Mouse (Mus musculus) CH12.LX (cell line): ENCODE data around the gene Pou2f1. TPM values are rescaled to one million over a fixed set of nuclear protein-coding genes. Genes with fewer than 3 reads are reported as not detected.

ENCODE experiments used
- DNase-seq: peaks from one replicate; pipeline ENCODE4 v3.0.0-alpha.2; 2013; ENCODE audit errors: extremely low read depth
- H3K27ac ChIP-seq: 2 replicates; pipeline ENCODE4 v1.5.1; 2012; ENCODE audit warnings: low read depth, mild to moderate bottlenecking, control low read depth, moderate library complexity; ENCODE audit not compliant: insufficient read depth
- H3K27me3 ChIP-seq: replicated peaks from 2 replicates; pipeline ENCODE3; 2012; ENCODE audit warnings: inconsistent platforms
- H3K36me3 ChIP-seq, 2 experiments: replicated peaks in 1 of 2; 2 replicates each; pipeline versions ENCODE3 to v1.6.1; 2012; ENCODE audit warnings: inconsistent platforms in 1 of 2, low read length in 1 of 2, mild to moderate bottlenecking in 1 of 2, mixed read lengths in 1 of 2, moderate library complexity in 1 of 2; ENCODE audit not compliant: control insufficient read depth in 1 of 2, insufficient read depth in 1 of 2
- H3K4me1 ChIP-seq, 2 experiments: 2 replicates each; pipeline ENCODE4 v1.6.1; 2012; ENCODE audit warnings: inconsistent platforms in 1 of 2, moderate library complexity in 1 of 2; ENCODE audit not compliant: insufficient read depth in 2 of 2, control insufficient read depth in 1 of 2
- H3K4me2 ChIP-seq: 2 replicates; pipeline ENCODE4 v1.6.1; 2012; ENCODE audit warnings: low read depth, mild to moderate bottlenecking, control low read depth; ENCODE audit not compliant: poor library complexity, insufficient read depth, severe bottlenecking
- H3K4me3 ChIP-seq, 3 experiments: fragments of 150-350 bp in 1 of 3; sonication (generic) in 1 of 3; replicated peaks in 1 of 3; 2 replicates each; pipeline versions ENCODE3 to v1.5.1; 2011 to 2012; ENCODE audit warnings: low read depth in 2 of 3, low read length in 2 of 3, mild to moderate bottlenecking in 2 of 3, moderate library complexity in 2 of 3, control low read depth in 1 of 3, improper control_type of control experiment in 1 of 3, inconsistent platforms in 1 of 3, mixed read lengths in 1 of 3; ENCODE audit not compliant: poor library complexity in 1 of 3
- H3K79me2 ChIP-seq: replicated peaks from 2 replicates; pipeline ENCODE4 v1.6.1; 2012; ENCODE audit warnings: mild to moderate bottlenecking, moderate library complexity; ENCODE audit not compliant: control insufficient read depth, poor library complexity, insufficient read depth, severe bottlenecking; ENCODE audit errors: extremely low read depth
- H3K9ac ChIP-seq: 2 replicates; pipeline ENCODE4 v1.6.1; 2012; ENCODE audit warnings: low read depth, mild to moderate bottlenecking, control low read depth, moderate library complexity; ENCODE audit not compliant: insufficient read depth
- H3K9me3 ChIP-seq: replicated peaks from 2 replicates; pipeline ENCODE3; 2012; ENCODE audit warnings: low read length, inconsistent platforms, mixed read lengths
- CHD2 ChIP-seq: IDR thresholded peaks from 2 replicates; pipeline ENCODE4 v1.6.1; 2011; ENCODE audit warnings: low read length, improper control_type of control experiment
- CTCF ChIP-seq, 2 experiments: IDR thresholded peaks in 1 of 2; conservative IDR thresholded peaks in 1 of 2; 2 replicates each; pipeline ENCODE4 v1.5.1; 2011 to 2012; ENCODE audit warnings: low read depth in 2 of 2, low read length in 2 of 2, improper control_type of control experiment in 1 of 2, inconsistent platforms in 1 of 2, mild to moderate bottlenecking in 1 of 2, moderate library complexity in 1 of 2
- E2F4 ChIP-seq: IDR thresholded peaks from 2 replicates; pipeline ENCODE4 v1.6.1; 2011; ENCODE audit warnings: low read depth, low read length, improper control_type of control experiment; ENCODE audit not compliant: insufficient replicate concordance
- ELF1 ChIP-seq: IDR thresholded peaks from 2 replicates; pipeline ENCODE4 v1.6.1; 2014; ENCODE audit warnings: low read depth, mild to moderate bottlenecking, inconsistent platforms, low read length, improper control_type of control experiment
- JUND ChIP-seq: conservative IDR thresholded peaks from 2 replicates; pipeline ENCODE4 v1.6.1; 2011; ENCODE audit warnings: low read depth, low read length, improper control_type of control experiment
- MAX ChIP-seq: IDR thresholded peaks from 2 replicates; pipeline ENCODE4 v1.6.1; 2011; ENCODE audit warnings: low read length, improper control_type of control experiment
- NELFE ChIP-seq: IDR thresholded peaks from 2 replicates; pipeline ENCODE4 v1.6.1; 2011; ENCODE audit warnings: low read depth, low read length, improper control_type of control experiment
- POLR2AphosphoS2 ChIP-seq: IDR thresholded peaks from 2 replicates; pipeline ENCODE4 v1.6.1; 2011; ENCODE audit warnings: low read depth, low read length, improper control_type of control experiment
- SIN3A ChIP-seq: IDR thresholded peaks from 2 replicates; pipeline ENCODE4 v1.6.1; 2012; ENCODE audit warnings: low read length, improper control_type of control experiment, inconsistent platforms
- SMC3 ChIP-seq: IDR thresholded peaks from 2 replicates; pipeline ENCODE4 v1.6.1; 2011; ENCODE audit warnings: low read depth, low read length, improper control_type of control experiment
- TBP ChIP-seq: conservative IDR thresholded peaks from 2 replicates; pipeline ENCODE4 v1.6.1; 2011; ENCODE audit warnings: low read depth, low read length, improper control_type of control experiment
- ZC3H11A ChIP-seq: IDR thresholded peaks from 2 replicates; pipeline ENCODE4 v1.6.1; 2012; ENCODE audit warnings: low read depth, mild to moderate bottlenecking, inconsistent platforms, low read length, improper control_type of control experiment
- ZMIZ1 ChIP-seq: IDR thresholded peaks from 2 replicates; pipeline ENCODE4 v1.6.1; 2012; ENCODE audit warnings: low read depth, mild to moderate bottlenecking, inconsistent platforms, low read length, improper control_type of control experiment
- dilution Hi-C: fragments of 300-500 bp; cut with MboI; formaldehyde crosslinking; loops from 2 replicates; pipeline ENCODE4 v1.14.3; 2020; ENCODE audit warnings: low sequenced_read_pairs; ENCODE audit not compliant: extremely low pct_unique_long_range_greater_than_20kb, extremely low pct_ligation_motif_present
- in situ Hi-C: fragments of 300-500 bp; cut with MboI; formaldehyde crosslinking; loops from 3 replicates; pipeline ENCODE4 v1.14.3; 2019; ENCODE audit warnings: low sequenced_read_pairs, low pct_ligation_motif_present, low pct_unique_long_range_greater_than_20kb, mixed read lengths
- polyA plus RNA-seq: library from polyadenylated mRNA; unstranded; fragments of >175 nt; gene quantifications from 2 replicates; pipeline ENCODE4 v1.2.1, GENCODE M21; 2012; ENCODE audit warnings: low read depth; ENCODE audit not compliant: insufficient read length
- total RNA-seq, 2 experiments: library from RNA; depleted of rRNA; stranded (reverse); fragments of 300-350 nt in 1 of 2; fragments of >200 nt in 1 of 2; gene quantifications; 2 replicates each; pipeline ENCODE4 v1.2.3; 2012 to 2014

Pou2f1 gene
- total and polyA plus RNA-seq, 3 experiments, result 6.4 to 18.3 (median 7.4) TPM

DNA sequence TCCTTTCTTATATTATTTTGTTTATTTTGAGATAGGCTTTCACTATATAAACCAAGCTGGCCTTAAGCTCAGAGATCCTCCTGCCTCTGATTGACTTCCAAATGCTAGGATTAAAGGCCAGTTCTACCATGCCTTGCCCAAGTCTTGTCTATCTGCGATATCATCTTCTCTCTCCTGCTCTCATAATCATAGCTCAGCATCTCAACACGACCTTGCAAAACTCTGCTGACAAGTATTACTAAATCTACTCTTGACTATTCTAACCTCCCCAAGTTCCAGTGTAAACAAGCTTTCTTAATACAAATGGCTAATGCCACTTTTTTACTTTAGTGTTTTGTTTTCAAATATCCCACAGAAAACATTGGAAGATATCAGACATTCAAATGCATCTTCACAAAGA is 94.3 kb downstream of the Pou2f1 start:
- no peak for DNase-seq
- TF ChIP-seq ELF1, result no peak
- TF ChIP-seq CTCF (conservative IDR thresholded peaks at IDR 0.05 in 1 of 2, IDR thresholded peaks at IDR 0.05 in 1 of 2; ENCODE audit: low read depth in 2 of 2, low read length in 2 of 2), result no peak
- TF ChIP-seq CHD2, result no peak
- no peak for TF ChIP-seq ZMIZ1
- TF ChIP-seq MAX, result no peak
- no peak for TF ChIP-seq JUND
- no peak for TF ChIP-seq ZC3H11A
- TF ChIP-seq NELFE, result no peak
- H3K4me1 ChIP-seq, result peaks cover 0 to 19% of the 10 kb centered on the region in 2 experiments; a peak in 2 of 4 replicates
- no peak overlapping the region for H3K4me3 ChIP-seq
- H3K9ac ChIP-seq, result no peak overlapping the region
- peaks cover 27 to 75% of the 10 kb centered on the region in 2 experiments for H3K36me3 ChIP-seq
- dilution Hi-C loops, result no loop called here
- no peaks in the 10 kb centered on the region for H3K9me3 ChIP-seq
- H3K79me2 ChIP-seq, result no peaks in the 10 kb centered on the region
- H3K27ac ChIP-seq, result no peak overlapping the region
- in situ Hi-C loops, result no loop called here
- no peak overlapping the region for H3K4me2 ChIP-seq
- no peaks in the 10 kb centered on the region for H3K27me3 ChIP-seq

DNA sequence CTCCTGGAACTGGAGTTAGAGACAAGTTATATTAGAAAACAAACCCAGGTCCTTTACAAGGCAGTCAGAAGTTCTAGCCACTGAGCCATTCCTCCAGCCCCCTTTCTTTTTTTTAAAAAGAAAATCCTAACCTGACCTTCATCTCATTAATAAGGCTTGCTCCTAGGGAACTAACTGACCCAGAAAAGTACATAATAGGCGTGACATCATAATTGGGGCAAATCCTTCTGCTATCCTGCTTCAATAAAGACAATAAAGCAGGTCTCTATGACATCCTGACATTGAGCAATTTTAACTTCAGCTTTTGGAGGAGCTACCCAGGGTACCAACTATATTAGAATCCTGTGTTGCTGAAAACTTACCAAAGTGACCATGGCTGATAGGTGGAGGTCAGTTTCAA is 98.9 kb downstream of the Pou2f1 start:
- H3K4me2 ChIP-seq, result no peak overlapping the region
- H3K79me2 ChIP-seq, result no peaks in the 10 kb centered on the region
- in situ Hi-C loops (no loop called here), dilution Hi-C loops (no loop called here)
- DNase-seq, result no peak
- no peak overlapping the region for H3K27ac ChIP-seq
- H3K4me1 ChIP-seq, result no peaks in the 10 kb centered on the region
- H3K9me3 ChIP-seq, result no peaks in the 10 kb centered on the region
- H3K27me3 ChIP-seq, result no peaks in the 10 kb centered on the region
- no peak overlapping the region for H3K9ac ChIP-seq
- TF ChIP-seq TBP (no peak), E2F4 (no peak), SIN3A (no peak)
- peaks cover 22 to 77% of the 10 kb centered on the region in 2 experiments for H3K36me3 ChIP-seq
- no peak overlapping the region for H3K4me3 ChIP-seq

DNA sequence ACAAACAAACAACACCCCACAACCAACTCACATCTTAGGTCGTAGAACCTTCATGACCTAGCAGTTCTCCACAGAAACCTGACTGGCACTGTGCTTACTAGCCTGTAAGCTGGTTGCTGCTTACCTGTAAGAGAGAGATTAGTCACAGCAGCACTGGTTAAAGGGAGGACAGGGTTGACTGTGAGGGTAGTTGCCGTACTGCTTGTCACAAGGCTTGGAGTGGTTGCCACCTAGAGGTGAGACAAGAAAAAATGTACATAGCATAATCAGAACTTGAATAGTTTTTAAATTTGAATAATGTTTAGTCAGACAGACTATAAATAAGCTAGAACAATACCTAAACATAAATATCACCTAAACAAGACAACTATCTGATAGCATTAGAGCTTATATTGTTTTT is 110.8 kb downstream of the Pou2f1 start:
- dilution Hi-C loops (no loop called here), in situ Hi-C loops (no loop called here)
- no peak overlapping the region for H3K27ac ChIP-seq
- peaks cover 33 to 71% of the 10 kb centered on the region in 2 experiments for H3K36me3 ChIP-seq
- H3K9me3 ChIP-seq, result peaks cover 4% of the 10 kb centered on the region
- DNase-seq, result no peak
- no peak overlapping the region for H3K9ac ChIP-seq
- no peaks in the 10 kb centered on the region; a peak in 1 of 4 replicates for H3K4me1 ChIP-seq
- TF ChIP-seq SMC3, result 0 out of 2 replicates have a peak, but pooled peaks have one; percentile 4
- peak in 1 of 2 experiments; percentile 25; a peak in 2 of 4 replicates for TF ChIP-seq CTCF (conservative IDR thresholded peaks at IDR 0.05 in 1 of 2, IDR thresholded peaks at IDR 0.05 in 1 of 2; ENCODE audit: low read depth in 2 of 2, low read length in 2 of 2)
- no peak for TF ChIP-seq POLR2AphosphoS2
- no peak overlapping the region for H3K4me2 ChIP-seq
- H3K27me3 ChIP-seq, result no peaks in the 10 kb centered on the region
- H3K79me2 ChIP-seq, result no peaks in the 10 kb centered on the region
- no peak overlapping the region for H3K4me3 ChIP-seq
